Mouse (Mus musculus) spleen, adult 12 weeks (tissue): ENCODE results near the gene Ttll4.
A peak's percentile ranks its signal among the peaks of the same experiment; 100 is the strongest.

Experiments used
- DNase-seq: peaks from one replicate; pipeline ENCODE4 v3.0.0; 2022; ENCODE audit warnings: low spot score

Ttll4 gene

DNA sequence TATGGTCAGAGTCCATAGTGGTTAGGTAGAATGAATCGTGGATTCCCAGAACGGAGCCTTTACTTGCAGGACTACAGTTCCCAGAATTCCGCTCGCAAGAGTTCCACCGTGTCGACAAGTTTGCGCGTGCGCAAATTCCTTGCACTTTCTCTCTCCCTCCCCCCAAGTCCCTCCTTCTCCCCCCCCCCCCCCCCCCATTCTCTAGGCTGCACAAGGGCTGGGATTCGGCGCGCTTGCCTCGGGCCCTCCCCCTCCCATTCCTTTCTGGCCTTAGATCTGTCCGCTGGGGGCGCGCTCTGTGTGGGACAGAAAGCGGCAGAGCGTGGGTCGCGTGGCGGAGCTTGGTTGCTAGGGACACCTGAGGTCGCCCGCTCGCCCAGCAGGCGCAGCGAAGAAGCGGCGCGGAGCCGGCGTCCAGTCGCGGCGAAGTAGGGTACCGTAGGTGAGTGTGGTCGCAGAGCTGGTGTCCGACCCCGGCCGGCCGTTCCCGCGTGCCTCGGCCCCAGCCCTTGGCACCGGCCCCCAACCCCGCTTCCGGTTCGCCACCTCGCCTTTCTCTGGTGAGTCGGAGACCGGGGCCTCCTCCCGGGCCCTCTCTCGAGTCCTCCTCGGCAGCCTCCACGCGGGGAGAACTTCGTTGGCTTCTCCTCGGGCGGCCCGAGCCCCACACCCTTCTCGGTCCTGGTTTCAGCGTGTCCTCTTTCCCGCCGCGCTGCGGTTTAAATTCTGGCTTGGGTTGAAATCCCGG is at the start of gene Ttll4:
Ttll4 (plus strand) TSS at position 298 of the 748 bp plus-strand sequence.
- DNase-seq: peak; percentile 75

DNA sequence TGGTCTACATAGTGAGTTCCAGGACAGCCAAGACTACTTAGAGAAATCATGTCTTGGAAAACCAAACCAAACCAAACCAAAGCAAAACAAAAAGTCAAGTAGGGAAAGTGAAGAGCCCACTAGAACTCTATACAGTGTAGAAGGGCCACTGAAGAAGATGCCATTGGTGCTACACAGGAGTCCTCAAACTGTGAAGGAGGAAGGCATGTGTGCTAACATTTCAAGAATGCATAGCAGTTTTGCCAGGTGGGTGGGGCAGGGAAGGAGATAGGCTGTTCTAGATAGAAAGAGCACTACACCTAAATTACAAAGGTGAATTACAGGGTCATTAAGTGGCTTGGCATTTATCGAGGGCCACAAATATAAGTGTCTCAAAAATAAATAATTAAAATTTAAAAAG is 37.4 kb upstream of the Ttll4 start:
- no peak for DNase-seq

DNA sequence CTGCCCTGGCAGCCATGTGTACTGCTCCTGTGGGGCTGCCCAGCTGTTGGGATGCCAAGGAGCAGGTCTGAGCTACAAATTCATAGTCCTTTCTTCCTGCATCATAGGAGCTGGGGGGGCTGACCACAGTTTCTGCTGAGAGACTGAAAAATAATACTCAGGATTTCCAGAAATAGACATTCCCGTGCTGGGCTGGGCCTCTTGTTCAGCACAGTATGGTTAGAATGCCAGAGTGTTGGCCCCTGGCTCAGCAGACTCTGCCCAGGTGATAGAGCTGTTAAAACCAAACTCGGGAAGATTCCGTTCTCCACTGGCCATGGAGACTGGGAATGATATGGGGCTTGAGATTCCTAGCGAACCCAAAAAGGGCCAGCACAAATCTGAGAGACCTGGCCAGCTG is 35.5 kb upstream of the Ttll4 start:
- no peak for DNase-seq

DNA sequence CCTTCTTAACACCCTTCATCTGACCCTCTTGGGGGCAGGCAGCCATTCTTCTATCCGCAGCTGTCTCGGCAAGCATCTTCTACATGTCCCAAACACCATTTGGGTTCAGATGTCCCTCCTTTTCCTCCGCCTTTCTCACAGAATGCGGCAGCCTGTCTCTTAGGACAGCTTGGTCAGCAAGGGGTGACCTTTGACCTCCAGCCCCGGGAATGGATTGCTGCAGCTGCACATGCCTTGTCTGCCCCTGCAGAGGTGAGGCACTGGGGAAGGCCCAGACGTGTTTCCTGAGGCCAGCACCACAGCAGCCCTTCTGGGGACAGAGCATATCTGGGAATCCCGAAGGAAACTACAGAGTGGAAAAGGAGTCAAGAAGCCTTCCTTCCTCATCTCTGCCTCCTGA is 33.5 kb upstream of the Ttll4 start:
- DNase-seq: no peak

DNA sequence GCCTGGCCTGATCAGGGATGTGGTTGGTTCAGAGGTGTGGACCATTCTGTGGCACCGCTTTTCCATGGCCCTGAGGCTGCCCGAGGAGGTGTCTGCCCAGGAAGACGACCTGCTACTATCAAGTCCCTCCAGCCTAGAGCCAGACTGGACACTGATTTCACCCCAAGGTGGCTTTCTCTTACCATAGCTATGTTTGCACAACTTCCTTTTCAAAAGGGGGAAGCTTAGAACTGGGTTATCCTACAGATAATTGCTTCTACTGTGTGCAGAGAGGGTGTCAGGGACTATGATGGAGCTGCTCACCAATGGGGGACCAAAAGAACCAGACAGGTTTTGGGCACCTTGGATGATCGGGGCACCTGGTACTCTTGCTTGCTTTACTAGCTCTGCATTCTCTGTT is 28.8 kb upstream of the Ttll4 start:
- DNase-seq: no peak

DNA sequence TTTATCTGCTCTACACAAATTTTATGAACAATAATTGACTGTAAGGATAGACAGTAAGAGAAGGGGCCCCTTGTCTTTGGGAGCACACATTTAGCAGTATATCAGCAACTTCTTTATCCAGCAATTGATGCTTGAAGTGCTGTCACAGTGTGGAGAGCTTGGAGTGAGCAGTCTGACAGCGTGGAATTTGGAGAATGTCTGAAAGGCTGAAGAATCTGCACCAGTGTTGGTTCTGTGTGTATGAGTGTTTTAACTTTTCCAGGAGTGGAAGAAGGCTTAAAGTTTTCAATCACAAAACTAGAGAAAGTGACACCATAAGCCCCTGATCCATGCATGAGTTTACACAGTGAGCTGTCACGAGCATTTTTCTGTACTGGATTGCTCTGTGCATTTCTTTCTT is 18.0 kb upstream of the Ttll4 start:
- DNase-seq: no peak

DNA sequence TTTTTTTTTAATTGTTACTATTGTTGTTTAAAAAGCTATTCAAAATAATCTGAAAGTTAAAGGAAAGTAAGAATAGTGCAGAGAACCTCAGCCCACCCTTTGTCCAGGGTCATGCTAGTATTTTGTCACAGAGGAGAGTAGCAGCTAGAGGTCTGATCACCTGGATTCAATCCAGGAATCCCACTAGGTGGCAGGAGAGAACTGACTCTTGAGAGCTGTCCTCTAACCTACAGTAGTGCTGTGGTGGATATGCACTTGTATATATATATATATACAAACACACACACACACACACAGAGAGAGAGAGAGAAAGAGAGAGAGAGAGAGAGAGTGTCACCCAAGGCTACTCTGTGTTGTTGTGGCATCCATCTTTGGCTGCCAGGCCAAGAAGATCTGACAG is 17.6 kb upstream of the Ttll4 start:
- no peak for DNase-seq

DNA sequence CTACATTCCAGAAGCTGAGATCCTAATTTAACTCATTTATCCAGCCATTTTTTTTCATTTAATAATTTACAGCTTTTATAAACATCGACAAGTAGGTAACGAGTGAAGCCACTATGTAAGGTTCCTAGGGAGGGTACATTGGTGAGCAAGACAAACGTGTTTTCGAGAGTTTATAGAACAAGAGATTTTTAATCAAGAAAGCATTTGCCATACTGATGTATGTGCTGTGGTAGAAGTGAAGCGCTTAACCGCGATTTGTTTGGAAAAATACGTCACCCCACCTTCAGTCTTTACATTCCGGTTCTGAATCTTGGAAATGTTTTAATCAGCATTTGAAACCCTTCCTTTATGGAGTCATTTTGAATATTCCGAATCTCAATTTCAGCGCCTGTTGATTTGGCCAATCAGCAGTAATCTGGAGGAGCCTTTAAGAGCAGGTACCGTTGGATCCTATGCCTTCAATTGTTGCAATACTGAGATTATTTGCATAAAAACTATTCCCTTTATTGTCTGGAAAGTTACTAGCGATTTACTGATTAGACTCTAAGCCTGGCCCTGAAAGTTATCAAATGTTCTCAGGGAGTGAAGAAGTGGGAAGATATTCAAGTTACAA is 814 bp downstream of the Ttll4 start:
- DNase-seq: no peak

DNA sequence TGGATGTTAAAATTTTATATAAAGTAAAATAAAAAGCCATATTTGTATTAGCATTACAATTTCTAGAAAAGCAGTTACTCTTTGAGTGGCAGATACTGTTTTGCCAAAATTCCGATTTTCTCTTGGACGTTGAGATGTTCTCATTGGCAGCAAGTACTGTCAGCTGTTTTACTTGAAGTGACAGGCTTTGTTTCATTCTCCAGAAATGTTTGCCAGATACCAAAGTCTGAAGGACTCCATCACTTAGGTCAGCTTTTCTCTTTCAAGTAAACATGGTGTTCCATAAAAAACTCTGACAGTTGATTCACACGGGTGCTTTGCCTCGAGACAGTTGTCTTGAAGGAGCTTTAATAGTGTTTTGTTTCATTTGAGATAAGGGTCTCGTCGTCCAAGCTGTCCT is 3.6 kb downstream of the Ttll4 start:
- no peak for DNase-seq

DNA sequence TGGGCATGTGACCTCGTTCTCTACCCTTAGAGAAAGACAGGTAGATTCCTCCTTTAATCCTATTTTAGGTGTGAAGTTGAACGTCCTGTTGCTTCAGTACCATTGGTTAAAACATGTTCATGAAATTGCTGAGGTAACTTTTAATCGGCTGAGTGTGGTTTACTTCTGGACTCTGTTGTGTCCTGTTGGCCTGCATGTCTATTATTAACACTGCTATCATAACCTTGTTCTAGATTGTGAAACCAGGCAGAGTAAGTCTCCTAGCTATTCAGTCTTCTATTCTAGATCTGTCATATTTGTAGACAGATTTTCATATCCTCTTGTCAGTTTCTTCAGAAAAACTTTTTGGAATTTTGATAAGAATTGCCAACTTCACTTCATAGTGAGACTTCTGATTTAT is 6.8 kb downstream of the Ttll4 start:
- DNase-seq: no peak

DNA sequence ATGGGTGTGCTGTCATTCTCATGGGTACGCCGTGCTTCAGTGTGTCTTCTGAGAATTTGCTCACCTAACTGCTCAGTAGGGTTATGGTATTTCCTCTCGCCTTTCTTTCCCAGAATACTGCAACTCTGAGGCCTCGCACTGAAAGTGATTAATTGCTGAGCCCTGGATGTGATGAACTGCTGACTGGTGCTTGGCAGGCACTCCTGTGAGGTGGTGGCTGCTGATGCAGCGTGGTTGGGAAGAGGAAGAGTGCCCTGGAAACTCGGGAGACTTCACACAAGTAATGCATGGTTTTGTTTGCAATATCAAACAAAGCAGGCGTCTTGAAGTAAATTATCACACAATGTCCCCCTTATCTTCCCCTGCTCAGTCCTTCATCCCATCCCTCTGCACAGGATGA is 11.2 kb downstream of the Ttll4 start:
- DNase-seq: no peak

DNA sequence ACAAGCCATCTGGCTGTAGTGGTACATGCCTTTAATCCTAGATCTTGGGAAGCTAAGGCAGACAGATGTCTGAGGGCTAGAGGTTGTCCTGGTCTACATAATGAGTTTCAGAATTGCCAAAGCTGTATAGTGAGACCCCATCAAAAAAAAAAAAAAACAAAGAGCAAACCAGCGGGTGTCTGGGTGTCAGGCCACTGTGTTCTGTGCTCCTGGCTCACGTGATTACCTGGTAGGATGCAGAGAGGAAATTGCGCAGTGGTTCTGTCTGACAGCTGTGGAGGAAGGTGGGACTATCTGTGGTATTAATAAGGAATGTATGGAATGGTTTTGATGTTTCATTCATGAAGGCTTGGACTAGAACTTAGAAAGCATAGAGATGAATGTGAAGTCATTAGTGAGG is 15.3 kb downstream of the Ttll4 start:
- no peak for DNase-seq

DNA sequence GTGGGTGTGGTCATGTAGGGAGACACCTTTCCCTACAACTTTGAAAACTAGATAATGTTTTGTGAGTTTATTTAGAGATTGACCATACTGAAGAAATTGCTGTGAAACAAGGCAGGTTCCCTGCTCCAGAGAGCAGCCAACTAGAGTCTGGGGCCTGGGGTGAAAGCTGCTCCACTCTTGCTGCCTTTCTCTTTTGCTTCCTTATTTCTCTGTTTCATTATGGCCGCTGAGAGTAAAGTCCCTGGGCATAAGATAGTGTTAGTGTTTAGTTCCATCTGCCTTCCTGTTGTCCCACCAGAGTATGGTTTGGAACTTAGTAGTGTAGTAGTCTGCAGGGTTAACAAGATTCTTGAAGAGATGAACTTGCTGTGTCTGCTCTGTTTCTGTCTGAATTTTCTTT is 16.3 kb downstream of the Ttll4 start:
- DNase-seq: no peak

DNA sequence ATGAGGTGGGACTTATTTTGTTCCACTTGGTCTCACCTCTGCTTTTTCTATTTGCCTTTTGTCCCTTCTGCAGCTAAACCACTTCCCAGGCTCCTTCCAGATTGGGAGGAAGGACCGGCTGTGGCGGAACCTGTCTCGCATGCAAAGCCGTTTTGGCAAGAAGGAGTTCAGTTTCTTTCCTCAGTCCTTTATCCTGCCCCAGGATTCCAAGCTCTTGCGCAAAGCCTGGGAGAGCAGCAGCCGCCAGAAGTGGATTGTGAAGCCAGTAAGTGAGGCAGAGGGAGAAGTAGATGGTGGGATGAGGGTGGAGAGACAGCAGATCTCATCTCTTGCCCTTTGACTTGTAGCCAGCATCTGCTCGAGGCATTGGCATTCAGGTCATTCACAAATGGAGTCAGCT is 25.6 kb downstream of the Ttll4 start:
- DNase-seq: no peak

DNA sequence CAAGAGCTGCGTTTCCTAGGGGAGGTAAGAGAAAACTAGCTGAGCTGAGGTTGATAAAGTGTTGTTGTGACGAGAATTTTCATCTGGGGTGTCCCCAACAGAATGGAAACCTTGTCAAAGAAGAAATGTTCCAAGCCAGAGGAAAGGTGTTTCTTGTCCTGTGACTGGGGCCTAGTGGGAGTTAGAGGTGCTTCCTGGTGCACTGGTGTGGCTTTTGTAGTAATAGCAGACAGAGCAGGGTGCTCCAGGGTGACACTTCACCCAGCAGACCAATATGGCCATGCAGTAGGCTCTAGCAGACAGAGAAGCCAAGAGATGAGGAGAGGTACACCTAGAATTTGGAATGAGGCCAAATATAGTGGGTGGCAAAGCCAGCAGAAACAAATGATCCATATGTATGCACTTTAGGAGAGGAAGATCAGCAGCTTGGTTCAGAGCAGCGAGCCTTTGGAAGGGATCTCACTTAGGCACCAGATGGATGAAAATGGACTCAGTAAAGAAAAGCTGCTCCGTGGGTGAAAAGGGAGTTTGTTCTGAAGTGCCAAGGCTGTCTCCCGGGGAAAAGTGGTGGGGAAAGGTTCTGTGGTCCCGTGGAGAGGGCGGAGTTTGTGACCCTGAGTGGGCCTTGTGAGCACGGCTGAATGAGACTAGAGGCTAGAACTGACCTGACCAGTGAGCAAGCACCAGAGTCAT is 32.5 kb downstream of the Ttll4 start:
- DNase-seq: no peak

DNA sequence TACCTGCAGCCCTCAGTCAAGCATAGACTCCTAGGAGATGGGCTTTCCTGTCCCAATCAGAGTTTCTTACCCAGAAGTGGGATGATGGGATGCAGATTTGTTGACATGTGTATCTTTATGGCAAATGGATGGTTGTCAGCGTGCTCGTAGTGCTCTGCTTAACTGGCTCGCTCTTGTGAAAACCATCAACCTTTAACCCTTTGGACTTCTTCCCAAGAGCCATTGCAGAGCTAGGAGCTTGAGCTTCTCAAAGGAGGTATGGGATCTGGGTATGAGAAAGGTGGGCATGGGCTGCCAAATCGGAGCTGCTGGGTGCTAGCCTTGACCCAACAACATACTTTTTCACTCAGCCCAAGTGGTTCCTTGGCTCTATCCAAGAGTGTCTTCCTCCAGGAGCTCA is 34.3 kb downstream of the Ttll4 start:
- DNase-seq: no peak

DNA sequence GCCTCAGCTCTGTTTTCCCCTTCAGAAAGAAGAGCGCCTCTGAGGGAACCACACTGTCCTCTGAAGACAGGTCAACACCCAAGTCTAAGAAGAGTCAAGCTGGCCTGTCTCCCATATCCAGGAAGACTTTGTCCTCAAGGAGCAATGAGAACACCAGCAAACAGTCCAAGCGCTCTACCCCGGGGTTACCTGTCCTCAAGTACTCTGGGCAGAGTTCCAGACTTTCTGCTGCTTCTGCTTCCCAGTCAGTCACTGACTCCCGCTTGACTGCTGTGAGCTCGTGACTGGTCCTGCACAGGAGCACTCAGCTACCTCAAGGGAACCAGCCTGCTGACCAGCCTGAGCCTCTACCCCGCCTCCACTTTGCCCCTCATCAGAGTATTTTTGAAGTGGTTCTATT is 35.9 kb downstream of the Ttll4 start:
- DNase-seq: no peak

DNA sequence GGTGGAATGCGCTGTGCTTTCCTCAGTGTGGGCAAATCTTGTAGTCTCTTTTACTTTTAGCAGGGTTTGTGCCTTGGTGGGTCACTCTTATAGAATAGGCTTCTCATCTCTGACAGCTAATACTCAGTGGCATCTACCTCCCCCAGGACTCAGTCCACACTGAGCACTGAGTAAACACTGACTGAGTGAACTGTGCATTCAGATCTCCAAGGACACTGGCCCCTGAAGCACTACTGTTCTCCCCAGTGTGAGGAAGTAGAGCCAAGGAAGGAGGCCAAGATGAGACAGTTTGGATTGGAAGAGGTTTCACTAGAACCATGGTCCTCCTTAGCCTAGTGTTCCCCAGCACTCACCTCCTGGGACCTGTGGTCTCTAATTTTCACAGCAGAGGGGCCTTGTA is 36.8 kb downstream of the Ttll4 start:
- DNase-seq: no peak

DNA sequence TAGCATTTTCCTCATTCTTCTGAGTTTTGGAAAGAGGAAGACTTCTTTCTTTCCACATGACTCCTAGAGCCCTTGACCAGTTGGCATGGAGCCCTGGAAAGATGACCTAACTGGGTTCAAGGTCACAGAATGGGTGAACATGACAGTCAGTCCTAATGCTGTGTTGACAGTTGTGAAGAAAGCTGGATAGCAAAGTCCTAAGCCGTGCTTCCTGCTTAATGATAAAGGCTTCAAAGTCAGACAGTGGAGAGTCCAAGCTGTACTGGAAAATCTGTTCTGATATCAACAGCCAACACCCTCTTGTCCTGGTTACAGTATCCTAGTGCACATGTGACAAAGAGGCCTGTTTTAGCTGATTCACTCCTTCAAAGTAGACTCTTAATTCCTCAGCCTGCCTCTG is 37.2 kb downstream of the Ttll4 start:
- no peak for DNase-seq

DNA sequence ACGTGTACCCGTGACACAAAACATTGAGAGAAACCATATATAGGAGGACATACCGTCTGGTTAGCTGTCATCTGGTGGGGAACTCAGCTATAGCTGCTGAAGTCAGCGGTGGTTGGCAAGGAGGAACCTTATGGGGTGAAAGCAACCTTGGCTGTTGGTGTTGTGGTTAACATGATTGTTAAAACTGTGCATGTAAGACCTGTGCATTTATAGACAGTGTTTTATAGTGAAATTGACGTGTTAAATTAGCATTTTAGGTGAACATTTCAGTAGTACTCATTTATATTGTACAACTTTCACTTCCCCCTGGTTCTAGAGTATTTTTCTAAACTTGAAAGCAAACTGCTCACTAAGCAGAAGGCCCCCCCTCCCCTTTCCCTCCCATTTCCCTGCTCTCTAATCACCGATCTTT is 40.6 kb downstream of the Ttll4 start:
- no peak for DNase-seq

DNA sequence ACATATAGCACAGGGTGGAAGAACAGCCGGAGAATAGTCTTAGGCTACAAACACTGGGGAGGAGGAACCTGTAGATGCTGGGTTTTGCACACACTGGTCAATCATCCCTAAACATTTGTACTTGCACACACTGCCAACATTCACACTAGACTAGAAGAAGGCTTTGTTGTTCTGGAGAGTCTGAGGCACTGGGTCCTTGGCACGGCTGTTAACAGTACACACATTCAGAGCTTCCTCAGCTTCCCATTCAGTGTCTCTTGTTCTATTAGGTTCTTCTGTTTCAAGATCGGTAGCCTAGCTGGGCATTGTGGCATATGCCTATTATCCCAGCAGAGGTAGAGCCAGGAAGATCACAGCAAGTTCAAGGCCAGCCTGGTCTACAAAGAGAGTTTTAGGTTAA is 42.6 kb downstream of the Ttll4 start:
- no peak for DNase-seq

DNA sequence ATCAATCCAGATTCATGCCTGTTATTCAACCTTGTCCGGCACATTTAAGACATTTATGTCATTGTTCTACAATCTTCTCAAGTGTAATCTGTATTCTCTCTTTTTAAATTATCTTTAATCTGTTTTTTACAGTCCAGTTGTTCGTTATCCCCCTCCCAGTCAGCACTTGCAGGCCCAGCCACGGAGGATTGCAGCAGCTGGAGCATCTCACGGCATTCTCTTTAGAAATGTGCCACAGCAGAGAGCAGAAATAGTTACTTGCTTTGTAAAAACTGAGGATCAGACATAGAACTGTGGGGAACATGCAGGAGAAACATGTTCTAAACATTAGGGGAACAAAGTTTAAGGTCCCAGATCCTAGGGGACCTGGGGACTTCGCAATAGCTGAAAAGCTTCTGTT is 43.5 kb downstream of the Ttll4 start:
- DNase-seq: no peak

DNA sequence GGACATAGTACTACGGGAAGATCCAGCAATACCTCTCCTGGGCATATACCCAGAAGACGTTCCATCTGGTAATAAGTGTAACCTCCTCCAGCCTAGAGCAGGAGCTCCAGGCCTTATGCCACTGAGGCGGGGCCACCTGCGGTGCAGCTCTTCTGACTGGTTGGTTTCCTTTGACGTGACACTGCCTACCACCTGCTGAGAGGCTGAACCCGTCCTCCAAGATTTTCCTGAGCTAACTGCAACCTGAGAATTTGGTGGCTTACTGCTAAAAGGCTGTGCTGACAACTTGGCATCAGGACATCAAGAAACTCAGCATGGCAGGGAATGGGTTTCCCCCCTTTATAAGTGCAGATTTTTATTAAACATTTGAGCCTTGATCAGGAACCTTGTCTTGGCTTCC is 48.0 kb downstream of the Ttll4 start:
- no peak for DNase-seq

DNA sequence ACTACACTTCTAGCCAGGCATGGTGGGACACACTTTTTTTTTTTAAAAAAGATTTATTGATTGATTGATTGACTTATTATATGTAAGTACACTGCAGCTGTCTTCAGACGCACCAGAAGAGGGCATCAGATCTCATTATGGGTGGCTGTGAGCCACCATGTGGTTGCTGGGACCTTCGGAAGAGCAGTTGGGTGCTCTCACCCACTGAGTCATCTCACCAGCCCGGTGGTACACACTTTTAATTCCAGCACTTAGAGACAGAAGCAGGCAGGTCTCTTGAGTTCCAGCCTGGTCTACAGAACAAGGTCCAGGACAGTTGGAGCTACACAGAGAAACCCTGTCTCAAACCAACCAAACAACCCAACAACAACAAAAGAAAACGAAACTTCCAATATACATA is 50.5 kb downstream of the Ttll4 start:
- DNase-seq: no peak
